Mouse (Mus musculus) midbrain, embryonic 14.5 days (tissue): ENCODE data around the gene Zbtb8os. TPM values are rescaled to one million over a fixed set of nuclear protein-coding genes. Genes with fewer than 3 reads are reported as not detected.

ENCODE experiments used
- ATAC-seq: fragments of 200-750 bp; cut with Nextera tagmentation; 2 replicates; pipeline ENCODE4 v1.8.0; 2017; ENCODE audit warnings: moderate number of reproducible peaks, moderate library complexity; ENCODE audit not compliant: low FRiP score, low TSS enrichment
- DNase-seq: peaks from one replicate; pipeline ENCODE4 v3.0.0-alpha.2; 2015
- H3K27ac ChIP-seq: fragments of 300-500 bp; sonication (generic); replicated peaks from 2 replicates; pipeline ENCODE4 v1.5.1; 2014; ENCODE audit warnings: mild to moderate bottlenecking, low read depth, low read length, moderate library complexity
- H3K27me3 ChIP-seq: fragments of 300-500 bp; sonication (generic); 2 replicates; pipeline ENCODE4 v1.6.1; 2014; ENCODE audit warnings: low read length, control low read depth, mixed read lengths; ENCODE audit not compliant: control insufficient read depth, insufficient read depth
- H3K36me3 ChIP-seq: fragments of 300-500 bp; sonication (generic); 2 replicates; pipeline ENCODE4 v1.6.1; 2014; ENCODE audit warnings: low read length, control low read depth; ENCODE audit not compliant: control insufficient read depth, insufficient read depth
- H3K4me1 ChIP-seq: fragments of 300-500 bp; sonication (generic); 2 replicates; pipeline ENCODE4 v1.6.1; 2014; ENCODE audit warnings: mild to moderate bottlenecking, antibody characterized with exemption, low read length, control low read depth; ENCODE audit not compliant: control insufficient read depth, insufficient read depth
- H3K4me2 ChIP-seq: fragments of 300-500 bp; sonication (generic); 2 replicates; pipeline ENCODE4 v1.6.1; 2014; ENCODE audit warnings: mild to moderate bottlenecking, low read length, moderate library complexity
- H3K4me3 ChIP-seq: fragments of 300-500 bp; sonication (generic); replicated peaks from 2 replicates; pipeline ENCODE4 v1.5.1; 2014; ENCODE audit warnings: low read depth, low read length
- H3K9ac ChIP-seq: fragments of 300-500 bp; sonication (generic); replicated peaks from 2 replicates; pipeline ENCODE4 v1.6.1; 2014; ENCODE audit warnings: mild to moderate bottlenecking, low read length, moderate library complexity
- H3K9me3 ChIP-seq: fragments of 300-500 bp; sonication (generic); 2 replicates; pipeline ENCODE4 v1.6.1; 2016; ENCODE audit warnings: low read length, control low read depth, mixed read lengths; ENCODE audit not compliant: control insufficient read depth
- WGBS: fragments of 180-500 bp; shearing (Covaris S2); extraction: QIAGEN DNeasy Blood & Tissue Kit; methylation state at CpG from one replicate; pipeline ENCODE4 v1.1.7; 2014; 5-methylcytosine and 5-hydroxymethylcytosine counted together
- polyA plus RNA-seq: library from polyadenylated mRNA; unstranded; fragments of >200 nt; fragmentation: Nextera tagmentation; extraction: Ambion mirVana; gene quantifications from 2 replicates; pipeline ENCODE4 v1.2.1, GENCODE M21; 2014

Gene Zbtb8os
- polyA plus RNA-seq, 1 experiment from 2014 or later, result 22.9 TPM

GRCm38 (mm10) chr4:129376961-129377545 is 41.6 kb downstream of the Zbtb8os start:
- H3K9ac ChIP-seq, result peak overlapping the region; percentile 91
- under 1% methylated on average over 62 of the region's 68 CpGs for WGBS
- no peaks in the 10 kb centered on the region for H3K9me3 ChIP-seq
- DNase-seq (peak; percentile 80), ATAC-seq (peak; percentile 34; the same call in 1 of the 2 replicates)
- 0 out of 2 replicates have a peak, but pooled peaks cover 12% of the 10 kb centered on the region for H3K4me1 ChIP-seq
- H3K4me3 ChIP-seq, result peak overlapping the region; percentile 68
- peak overlapping the region; percentile 65 for H3K4me2 ChIP-seq
- H3K27ac ChIP-seq, result peak overlapping the region; percentile 92
- H3K27me3 ChIP-seq, result peaks cover 5% of the 10 kb centered on the region; the same call in 1 of the 2 replicates
- no peaks in the 10 kb centered on the region for H3K36me3 ChIP-seq

DNA sequence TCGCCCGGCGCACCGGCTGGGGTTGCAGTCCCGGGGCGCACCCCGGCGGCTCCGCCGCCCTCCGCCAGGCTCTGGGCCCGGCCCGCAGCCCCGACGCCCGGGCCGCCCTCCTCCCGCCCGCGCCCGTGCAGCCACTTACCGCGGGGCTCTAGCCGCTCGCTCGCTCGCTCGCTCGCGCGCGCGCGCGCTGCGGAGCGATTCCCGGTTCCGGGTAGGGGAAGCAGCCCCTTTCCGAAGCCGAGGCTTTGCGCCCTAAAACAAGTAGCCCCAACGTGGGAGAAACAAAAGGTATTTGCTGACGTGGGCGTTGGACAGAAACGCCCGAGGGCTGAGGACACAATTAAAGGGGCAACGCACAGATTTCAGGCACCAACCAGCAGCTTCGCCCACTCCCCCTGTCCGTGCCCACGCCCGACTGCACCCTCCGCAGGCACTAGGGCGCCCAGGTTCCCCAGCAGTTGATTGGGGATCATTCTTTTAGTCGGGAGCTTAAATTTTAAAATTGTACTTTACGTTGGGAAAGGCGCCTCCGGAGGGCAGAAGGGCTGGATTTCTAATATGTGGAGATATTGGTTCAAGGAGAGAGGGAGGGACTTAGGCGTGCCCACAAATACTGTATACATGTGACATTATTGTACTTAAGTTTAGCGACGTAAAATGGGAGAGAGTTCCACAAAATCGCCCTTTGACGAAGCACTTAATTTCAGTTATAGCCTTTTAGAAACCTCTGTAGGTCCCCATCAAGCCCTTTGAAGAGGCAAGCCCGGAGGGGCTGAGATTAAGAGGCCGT is 42.3 kb downstream of the Zbtb8os start, which contains the start of gene Zbtb8a:
Gene Zbtb8a, minus strand, starts transcription at position 516 of the 790 bp plus-strand sequence.
- peak within 1 kb of the TSS; percentile 91 for H3K9ac ChIP-seq
- H3K4me3 ChIP-seq, result peak within 1 kb of the TSS; percentile 68
- ATAC-seq (peak; percentile 48), DNase-seq (peak; percentile 88)
- H3K27ac ChIP-seq, result peak within 1 kb of the TSS; percentile 92
- no peaks in the 10 kb centered on the region for H3K36me3 ChIP-seq
- H3K27me3 ChIP-seq, result peaks cover 5% of the 10 kb centered on the region; the same call in 1 of the 2 replicates
- peak within 1 kb of the TSS; percentile 65 for H3K4me2 ChIP-seq
- H3K9me3 ChIP-seq, result no peaks in the 10 kb centered on the region
- 0 out of 2 replicates have a peak, but pooled peaks cover 12% of the 10 kb centered on the region for H3K4me1 ChIP-seq
- 1% methylated on average over 60 of the region's 65 CpGs for WGBS

DNA sequence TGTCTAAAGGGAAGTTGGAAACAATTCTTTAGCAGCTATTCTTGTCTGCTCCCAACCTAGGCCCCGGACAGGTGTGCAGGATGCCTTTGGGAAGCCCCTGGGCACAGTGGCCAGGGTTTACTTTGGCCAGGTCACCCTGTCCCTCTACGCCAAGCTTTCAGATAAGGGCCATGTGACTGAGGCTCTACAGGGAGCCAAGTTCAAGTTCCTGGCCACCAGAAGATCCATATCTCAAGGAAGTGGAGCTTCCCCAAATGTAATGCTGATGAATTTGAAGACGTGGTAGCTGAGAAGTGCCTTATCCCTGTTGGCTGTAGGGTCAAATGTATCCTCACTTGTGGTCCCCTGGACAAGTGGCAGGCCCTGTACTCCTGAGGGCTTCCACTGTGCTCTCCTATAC is 44.3 kb downstream of the Zbtb8os start:
- Histone ChIP-seq H3K4me3 (no peak overlapping the region), H3K4me1 (0 out of 2 replicates have a peak, but pooled peaks cover 12% of the 10 kb centered on the region), H3K27me3 (peaks cover 5% of the 10 kb centered on the region; the same call in 1 of the 2 replicates), H3K9me3 (no peaks in the 10 kb centered on the region), H3K9ac (no peak overlapping the region), H3K36me3 (no peaks in the 10 kb centered on the region), H3K27ac (no peak overlapping the region), H3K4me2 (no peak overlapping the region)
- DNase-seq, result no peak
- no peak for ATAC-seq
- WGBS, result 90% methylated on average over 3 of the region's 3 CpGs

- WGBS, result 78% methylated on average over 8 of the region's 8 CpGs
- Histone ChIP-seq H3K4me2 (no peak overlapping the region), H3K9ac (no peak overlapping the region), H3K36me3 (no peaks in the 10 kb centered on the region), H3K9me3 (no peaks in the 10 kb centered on the region), H3K27ac (no peak overlapping the region), H3K27me3 (peaks cover 5% of the 10 kb centered on the region; the same call in 1 of the 2 replicates), H3K4me3 (no peak overlapping the region), H3K4me1 (0 out of 2 replicates have a peak, but pooled peaks cover under 1% of the 10 kb centered on the region)
- ATAC-seq, result no peak
- no peak for DNase-seq
Measured at GRCm38 (mm10) chr4:129381148-129381547, 45.7 kb downstream of the Zbtb8os start.

DNA sequence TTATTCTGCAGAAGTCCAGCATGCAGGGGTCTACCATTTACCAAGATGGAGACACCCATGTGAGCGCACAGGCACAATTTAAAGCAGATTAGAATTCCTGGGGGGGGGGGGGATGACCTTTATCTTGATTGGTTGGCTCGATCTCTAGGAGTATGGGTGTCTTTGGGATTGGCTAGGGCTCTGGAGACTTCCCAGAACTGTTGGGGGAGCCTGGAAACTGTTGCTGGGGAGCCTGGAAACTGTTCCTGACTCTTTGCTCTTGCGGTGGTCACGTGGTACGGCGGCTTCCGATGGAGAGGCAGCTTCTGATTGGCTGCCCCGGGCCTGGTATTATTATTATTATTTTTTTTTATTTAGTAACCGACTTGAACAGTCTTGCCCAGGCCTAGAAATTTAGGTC is 46.5 kb downstream of the Zbtb8os start:
- Histone ChIP-seq H3K4me3 (no peak overlapping the region), H3K9me3 (no peaks in the 10 kb centered on the region), H3K4me2 (no peak overlapping the region), H3K27me3 (peaks cover 5% of the 10 kb centered on the region; the same call in 1 of the 2 replicates), H3K27ac (no peak overlapping the region), H3K36me3 (no peaks in the 10 kb centered on the region), H3K9ac (no peak overlapping the region), H3K4me1 (no peaks in the 10 kb centered on the region)
- WGBS, result 89% methylated on average over 9 of the region's 9 CpGs
- ATAC-seq (no peak), DNase-seq (no peak)

DNA sequence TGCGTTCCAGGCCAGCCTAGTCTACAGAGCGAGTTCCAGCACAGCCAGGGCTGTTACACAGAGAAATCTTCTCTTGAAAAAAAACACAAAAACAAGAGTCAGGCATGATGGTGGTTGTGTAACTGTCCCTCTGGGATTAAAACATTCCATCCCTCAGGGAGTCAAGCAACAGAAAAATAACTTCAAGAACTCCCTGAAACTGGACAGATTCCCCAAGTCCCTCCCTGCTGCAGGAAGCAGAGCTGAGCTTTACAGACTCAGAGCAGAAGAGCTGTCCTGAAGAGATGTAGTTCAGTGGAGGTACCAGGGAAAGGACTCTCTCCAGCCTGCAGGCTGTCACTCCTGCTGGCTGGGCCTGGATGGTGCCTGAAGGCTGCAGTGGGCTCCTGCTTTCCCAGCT is 47.0 kb downstream of the Zbtb8os start:
- Histone ChIP-seq H3K9me3 (no peaks in the 10 kb centered on the region), H3K9ac (no peak overlapping the region), H3K36me3 (no peaks in the 10 kb centered on the region), H3K4me1 (no peaks in the 10 kb centered on the region), H3K27ac (no peak overlapping the region), H3K4me3 (no peak overlapping the region), H3K4me2 (no peak overlapping the region), H3K27me3 (peaks cover 5% of the 10 kb centered on the region; the same call in 1 of the 2 replicates)
- WGBS, result 95% methylated on average over 2 of the region's 2 CpGs
- no peak for ATAC-seq
- DNase-seq, result no peak

DNA sequence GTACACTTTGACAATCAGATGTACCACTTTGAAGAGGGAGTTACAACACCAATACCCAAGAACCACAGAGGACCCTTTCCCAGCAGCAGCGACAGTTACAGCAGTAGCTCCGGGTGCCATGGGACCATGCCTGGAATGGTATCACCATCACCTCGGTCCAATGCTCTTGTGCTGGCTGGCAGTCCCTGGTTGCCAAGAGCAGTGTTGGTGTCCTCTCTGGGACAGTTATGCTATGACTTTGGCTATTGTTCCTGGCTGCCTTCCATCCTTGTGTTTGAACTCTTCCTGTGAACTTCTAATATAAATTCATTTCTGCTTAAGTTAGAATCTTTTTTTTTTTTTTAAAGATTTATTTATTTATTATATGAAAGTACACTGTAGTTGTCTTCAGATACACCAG is 48.1 kb downstream of the Zbtb8os start:
- H3K27ac ChIP-seq, result no peak overlapping the region
- no peak overlapping the region for H3K4me2 ChIP-seq
- DNase-seq (no peak), ATAC-seq (no peak)
- H3K9ac ChIP-seq, result no peak overlapping the region
- WGBS, result 93% methylated on average over 3 of the region's 3 CpGs
- peaks cover 5% of the 10 kb centered on the region; the same call in 1 of the 2 replicates for H3K27me3 ChIP-seq
- no peaks in the 10 kb centered on the region for H3K9me3 ChIP-seq
- H3K36me3 ChIP-seq, result no peaks in the 10 kb centered on the region
- no peaks in the 10 kb centered on the region for H3K4me1 ChIP-seq
- H3K4me3 ChIP-seq, result no peak overlapping the region

- H3K9me3 ChIP-seq, result no peaks in the 10 kb centered on the region
- ATAC-seq (no peak), DNase-seq (no peak)
- no peak overlapping the region for H3K4me2 ChIP-seq
- no peaks in the 10 kb centered on the region for H3K36me3 ChIP-seq
- no peaks in the 10 kb centered on the region for H3K4me1 ChIP-seq
- no peak overlapping the region for H3K27ac ChIP-seq
- no peak overlapping the region for H3K4me3 ChIP-seq
- no peaks in the 10 kb centered on the region for H3K27me3 ChIP-seq
- no peak overlapping the region for H3K9ac ChIP-seq
- 46% methylated on average over 6 of the region's 6 CpGs for WGBS
Measured at GRCm38 (mm10) chr4:129384440-129384839, 48.9 kb downstream of the Zbtb8os start.
